ENCODE assay signal across 8 mouse cellular contexts in the genomic region with DNA sequence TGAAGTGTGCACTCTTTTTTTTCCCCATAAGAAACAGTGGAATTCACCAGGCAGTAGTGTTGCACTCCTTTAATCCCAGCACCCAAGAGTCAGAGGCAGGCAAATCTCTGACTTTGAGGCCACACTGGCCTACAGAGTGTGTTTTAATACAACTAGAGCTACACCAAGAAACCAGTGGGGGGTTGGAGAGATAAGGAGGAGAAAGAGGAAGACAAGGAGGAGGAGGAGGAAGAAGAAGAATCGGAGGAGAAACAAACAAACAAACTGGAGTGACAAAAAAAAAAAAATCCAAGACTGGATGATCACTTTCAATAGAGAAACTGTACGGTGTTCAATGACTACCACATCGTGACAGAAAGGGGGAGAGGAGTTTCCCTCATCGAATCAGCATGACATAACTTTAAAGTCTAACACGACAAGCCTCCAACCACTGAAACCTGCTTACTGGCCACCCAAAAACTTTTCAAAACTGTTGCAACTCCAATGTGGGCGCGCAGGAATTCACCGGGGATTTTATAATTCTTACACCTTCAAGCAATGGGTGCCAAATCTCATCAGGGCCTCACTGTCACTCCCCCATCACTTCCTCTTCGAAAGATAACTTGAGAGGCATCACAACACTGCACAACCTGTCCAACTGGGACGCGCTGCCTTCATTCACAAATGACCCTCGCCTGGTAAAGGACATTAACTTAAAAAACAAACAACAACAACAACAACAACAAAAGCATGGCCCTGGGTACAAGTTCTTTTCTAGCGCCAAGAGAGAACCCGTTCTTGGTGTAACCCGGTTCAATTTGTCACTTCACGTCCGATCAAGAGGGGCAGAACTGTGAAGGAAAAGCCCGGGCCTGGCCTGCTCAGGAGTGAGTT. TPM values are rescaled to one million over a fixed set of nuclear protein-coding genes. Genes with fewer than 3 reads are reported as not detected.
A peak's percentile ranks its signal among the peaks of the same experiment; 100 is the strongest.
DNase-seq lines count a peak whose midpoint lies in the region; ATAC-seq and TF ChIP-seq lines count a peak whose summit lies in the region.

No protein-coding gene starts in this region.

- no peaks in the 10 kb centered on the region for H3K36me3 ChIP-seq in heart, embryonic 12.5 days
- no peaks in the 10 kb centered on the region for H3K36me3 ChIP-seq in E14TG2a.4 (ENCODE audit: insufficient read depth, low read length)
- no peaks in the 10 kb centered on the region for H3K36me3 ChIP-seq in forebrain, embryonic 11.5 days (ENCODE audit: control insufficient read depth, insufficient read depth, low read length)
- no peaks in the 10 kb centered on the region for H3K36me3 ChIP-seq in kidney, embryonic 16.5 days (ENCODE audit: insufficient read depth, low read length)
- H3K36me3 ChIP-seq in midbrain, embryonic 15.5 days (replicated peaks) = no peaks in the 10 kb centered on the region

- peak overlapping the region; percentile 88 for H3K27ac ChIP-seq in heart, embryonic 12.5 days (ENCODE audit: poor library complexity, severe bottlenecking)
- H3K27ac ChIP-seq in forebrain, embryonic 11.5 days (ENCODE audit: low read depth, low read length) = no peak overlapping the region; the same call in 1 of the 2 replicates
- H3K27ac ChIP-seq in kidney, embryonic 16.5 days (ENCODE audit: low read length) = peak overlapping the region; percentile 92
- H3K27ac ChIP-seq in midbrain, embryonic 15.5 days = peak overlapping the region; percentile 94

- 4% methylated on average over 18 of the region's 18 CpGs for WGBS in heart, embryonic 12.5 days
- WGBS in forebrain, embryonic 11.5 days = 9% methylated on average over 18 of the region's 18 CpGs
- 5% methylated on average over 18 of the region's 18 CpGs for WGBS in kidney, embryonic 16.5 days
- WGBS in midbrain, embryonic 15.5 days = 6% methylated on average over 18 of the region's 18 CpGs

- intact Hi-C loops in heart, postnatal 25 days (cut with DNase I) = no loop called here

- peak; percentile 15; the same call in 1 of the 2 replicates for ATAC-seq in heart, embryonic 12.5 days (ENCODE audit: insufficient number of reproducible peaks, low FRiP score)
- no peak for ATAC-seq in forebrain, embryonic 11.5 days (replicated peaks; ENCODE audit: low FRiP score)
- ATAC-seq in kidney, embryonic 16.5 days (ENCODE audit: low FRiP score, low TSS enrichment) = peak; percentile 18; the same call in 1 of the 2 replicates
- ATAC-seq in midbrain, embryonic 15.5 days (replicated peaks) = peak; percentile 4; the same call in 1 of the 2 replicates

- peaks cover 30% of the 10 kb centered on the region for H3K4me1 ChIP-seq in heart, embryonic 12.5 days (replicated peaks)
- H3K4me1 ChIP-seq in E14TG2a.4 (replicated peaks; ENCODE audit: low read depth, low read length) = peaks cover 38% of the 10 kb centered on the region
- peaks cover 8% of the 10 kb centered on the region; the same call in 1 of the 2 replicates for H3K4me1 ChIP-seq in forebrain, embryonic 11.5 days (replicated peaks; ENCODE audit: control insufficient read depth, insufficient read depth, low read length)
- peaks cover 36% of the 10 kb centered on the region for H3K4me1 ChIP-seq in kidney, embryonic 16.5 days (ENCODE audit: insufficient read depth, low read length)
- H3K4me1 ChIP-seq in midbrain, embryonic 15.5 days = peaks cover 39% of the 10 kb centered on the region

- no peak for DNase-seq in heart, postnatal 25 days (ENCODE audit: low spot score)
- DNase-seq in forebrain, embryonic 11.5 days (ENCODE audit: low spot score) = no peak
- DNase-seq in layer of hippocampus, adult 18-20 months (ENCODE audit: low spot score in 2 of 2) = no peak
- no peak for DNase-seq in urinary bladder, adult 18-20 months (ENCODE audit: low spot score in 2 of 2)

- H3K9me3 ChIP-seq in heart, embryonic 12.5 days (replicated peaks) = no peaks in the 10 kb centered on the region
- no peaks in the 10 kb centered on the region for H3K9me3 ChIP-seq in E14TG2a.4 (ENCODE audit: low read length)
- H3K9me3 ChIP-seq in forebrain, embryonic 11.5 days (ENCODE audit: control insufficient read depth, low read length) = no peaks in the 10 kb centered on the region
- H3K9me3 ChIP-seq in kidney, embryonic 16.5 days (ENCODE audit: low read length) = no peaks in the 10 kb centered on the region
- no peaks in the 10 kb centered on the region for H3K9me3 ChIP-seq in midbrain, embryonic 15.5 days

- H3K27me3 ChIP-seq in heart, embryonic 12.5 days (replicated peaks) = no peaks in the 10 kb centered on the region
- peaks cover 38% of the 10 kb centered on the region for H3K27me3 ChIP-seq in E14TG2a.4 (ENCODE audit: insufficient read depth, low read length)
- no peaks in the 10 kb centered on the region for H3K27me3 ChIP-seq in forebrain, embryonic 11.5 days (ENCODE audit: control insufficient read depth, insufficient read depth, low read length)
- no peaks in the 10 kb centered on the region for H3K27me3 ChIP-seq in kidney, embryonic 16.5 days (ENCODE audit: insufficient read depth, low read length)
- no peaks in the 10 kb centered on the region for H3K27me3 ChIP-seq in midbrain, embryonic 15.5 days (replicated peaks)

- peak overlapping the region; percentile 74 for H3K4me2 ChIP-seq in heart, embryonic 12.5 days
- peak overlapping the region; percentile 71 for H3K4me2 ChIP-seq in forebrain, embryonic 11.5 days (ENCODE audit: low read depth, low read length, severe bottlenecking)
- peak overlapping the region; percentile 85 for H3K4me2 ChIP-seq in kidney, embryonic 16.5 days (replicated peaks; ENCODE audit: low read depth, low read length)
- H3K4me2 ChIP-seq in midbrain, embryonic 15.5 days = peak overlapping the region; percentile 77

- H3K4me3 ChIP-seq in heart, embryonic 12.5 days = peak overlapping the region; percentile 82
- peak overlapping the region; percentile 80 for H3K4me3 ChIP-seq in E14TG2a.4 (replicated peaks; ENCODE audit: low read length)
- H3K4me3 ChIP-seq in forebrain, embryonic 11.5 days (ENCODE audit: low read depth, low read length) = peak overlapping the region; percentile 85
- peak overlapping the region; percentile 82 for H3K4me3 ChIP-seq in kidney, embryonic 16.5 days (ENCODE audit: low read length)
- H3K4me3 ChIP-seq in midbrain, embryonic 15.5 days = peak overlapping the region; percentile 82

- no peak for TF ChIP-seq CTCF in E14TG2a.4 (conservative IDR thresholded peaks at IDR 0.05; ENCODE audit: low read length)

- peak overlapping the region; percentile 93 for H3K9ac ChIP-seq in heart, embryonic 12.5 days
- peak overlapping the region; percentile 94 for H3K9ac ChIP-seq in forebrain, embryonic 11.5 days (ENCODE audit: low read length)
- peak overlapping the region; percentile 94 for H3K9ac ChIP-seq in kidney, embryonic 16.5 days (replicated peaks; ENCODE audit: low read length)
- H3K9ac ChIP-seq in midbrain, embryonic 15.5 days = peak overlapping the region; percentile 94

RNA-seq across cellular contexts. Expression of a gene that starts 1.2 kb away (rescaled TPM):
- 50.3 and 52.2 TPM in 2 replicates for polyA plus RNA-seq in heart, embryonic 12.5 days (2016; fragmentation: Nextera tagmentation; extraction: Ambion mirVana)
- total RNA-seq in heart, postnatal 25 days (2021) = 100 to 1,000 TPM; 144 to 148 TPM
- 52.6 and 55.9 TPM in 2 replicates for polyA plus RNA-seq in forebrain, embryonic 11.5 days (2014; fragmentation: Nextera tagmentation; extraction: Ambion mirVana)
- 30.9 and 31.3 TPM in 2 replicates for polyA plus RNA-seq in kidney, embryonic 16.5 days (2015; fragmentation: Nextera tagmentation; extraction: Ambion mirVana)
- 41.7 and 46.2 TPM in 2 replicates for polyA plus RNA-seq in midbrain, embryonic 15.5 days (2015; fragmentation: Nextera tagmentation; extraction: Ambion mirVana)
- 100 to 1,000 TPM; 215 to 216 TPM for total RNA-seq in layer of hippocampus, adult 18-20 months (2021)

RNA-seq across cellular contexts. Expression of a gene that starts 27.6 kb away (rescaled TPM):
- 56.9 and 63.5 TPM in 2 replicates for polyA plus RNA-seq in heart, embryonic 12.5 days (2016; fragmentation: Nextera tagmentation; extraction: Ambion mirVana)
- total RNA-seq in heart, postnatal 25 days (2021) = 10 to 100 TPM; 45.8 to 56.8 TPM
- 66.4 and 67.5 TPM in 2 replicates for polyA plus RNA-seq in forebrain, embryonic 11.5 days (2014; fragmentation: Nextera tagmentation; extraction: Ambion mirVana)
- 65.8 and 68.6 TPM in 2 replicates for polyA plus RNA-seq in kidney, embryonic 16.5 days (2015; fragmentation: Nextera tagmentation; extraction: Ambion mirVana)
- polyA plus RNA-seq in midbrain, embryonic 15.5 days (2015; fragmentation: Nextera tagmentation; extraction: Ambion mirVana) = 58.1 and 63.1 TPM in 2 replicates
- 10 to 100 TPM; 47.0 to 49.1 TPM for total RNA-seq in layer of hippocampus, adult 18-20 months (2021)

RNA-seq across cellular contexts. Expression of a gene that starts 59.0 kb away (rescaled TPM):
- polyA plus RNA-seq in heart, embryonic 12.5 days (2016; fragmentation: Nextera tagmentation; extraction: Ambion mirVana) = 43.8 and 43.9 TPM in 2 replicates
- 100 to 1,000 TPM in 1 of 2 experiments, 10 to 100 TPM in 1; 98.6 to 101 TPM for total RNA-seq in heart, postnatal 25 days (2021)
- 36.2 and 39.9 TPM in 2 replicates for polyA plus RNA-seq in forebrain, embryonic 11.5 days (2014; fragmentation: Nextera tagmentation; extraction: Ambion mirVana)
- polyA plus RNA-seq in kidney, embryonic 16.5 days (2015; fragmentation: Nextera tagmentation; extraction: Ambion mirVana) = 58.0 and 59.5 TPM in 2 replicates
- polyA plus RNA-seq in midbrain, embryonic 15.5 days (2015; fragmentation: Nextera tagmentation; extraction: Ambion mirVana) = 40.3 and 43.1 TPM in 2 replicates
- total RNA-seq in layer of hippocampus, adult 18-20 months (2021) = 100 to 1,000 TPM in 1 of 2 experiments, 10 to 100 TPM in 1; 93.8 to 104 TPM
